Mouse (Mus musculus) stomach, embryonic 14.5 days (tissue): ENCODE data around the gene Bsg. TPM values are rescaled to one million over a fixed set of nuclear protein-coding genes. Genes with fewer than 3 reads are reported as not detected.

Source experiments
- ATAC-seq: fragments of 200-750 bp; cut with Nextera tagmentation; 2 replicates; pipeline ENCODE4 v1.8.0; 2017; ENCODE audit warnings: low read depth, moderate TSS enrichment; ENCODE audit not compliant: insufficient number of reproducible peaks, insufficient read depth, low FRiP score
- H3K27ac ChIP-seq: fragments of 300-500 bp; sonication (generic); 2 replicates; pipeline ENCODE4 v1.5.1; 2014; ENCODE audit warnings: mild to moderate bottlenecking, low read length, moderate library complexity, mixed read lengths
- H3K27me3 ChIP-seq: fragments of 300-500 bp; sonication (generic); 2 replicates; pipeline ENCODE4 v1.6.1; 2014; ENCODE audit warnings: low read length, control low read depth, mixed read lengths; ENCODE audit not compliant: control insufficient read depth, insufficient read depth
- H3K36me3 ChIP-seq: fragments of 300-500 bp; sonication (generic); 2 replicates; pipeline ENCODE4 v1.6.1; 2014; ENCODE audit warnings: mild to moderate bottlenecking, control low read depth, low read length, moderate library complexity, mixed read lengths; ENCODE audit not compliant: control insufficient read depth, insufficient read depth
- H3K4me1 ChIP-seq: fragments of 300-500 bp; sonication (generic); 2 replicates; pipeline ENCODE4 v1.6.1; 2014; ENCODE audit warnings: low read length, control low read depth, mixed read lengths; ENCODE audit not compliant: control insufficient read depth, insufficient read depth
- H3K4me2 ChIP-seq: fragments of 300-500 bp; sonication (generic); replicated peaks from 2 replicates; pipeline ENCODE4 v1.6.1; 2014; ENCODE audit warnings: low read depth, low read length, control low read depth
- H3K4me3 ChIP-seq: fragments of 300-500 bp; sonication (generic); 2 replicates; pipeline ENCODE4 v1.5.1; 2014; ENCODE audit warnings: low read depth, low read length, control low read depth
- H3K9ac ChIP-seq: fragments of 300-500 bp; sonication (generic); replicated peaks from 2 replicates; pipeline ENCODE4 v1.6.1; 2014; ENCODE audit warnings: low read depth, mild to moderate bottlenecking, control low read depth, low read length, moderate library complexity, mixed read lengths
- H3K9me3 ChIP-seq: fragments of 300-500 bp; sonication (generic); 2 replicates; pipeline ENCODE4 v1.6.1; 2016; ENCODE audit warnings: low read depth, low read length, control low read depth; ENCODE audit not compliant: control insufficient read depth
- WGBS: fragments of 180-500 bp; shearing (Covaris S2); extraction: QIAGEN DNeasy Blood & Tissue Kit; methylation state at CpG from one replicate; pipeline ENCODE4 v1.1.7; 2014; 5-methylcytosine and 5-hydroxymethylcytosine counted together
- polyA plus RNA-seq: library from polyadenylated mRNA; unstranded; fragments of >200 nt; fragmentation: Nextera tagmentation; extraction: Ambion mirVana; gene quantifications from 2 replicates; pipeline ENCODE4 v1.2.1, GENCODE M21; 2014

Bsg gene
- polyA plus RNA-seq, 1 experiment from 2014 or later = 871 TPM

DNA sequence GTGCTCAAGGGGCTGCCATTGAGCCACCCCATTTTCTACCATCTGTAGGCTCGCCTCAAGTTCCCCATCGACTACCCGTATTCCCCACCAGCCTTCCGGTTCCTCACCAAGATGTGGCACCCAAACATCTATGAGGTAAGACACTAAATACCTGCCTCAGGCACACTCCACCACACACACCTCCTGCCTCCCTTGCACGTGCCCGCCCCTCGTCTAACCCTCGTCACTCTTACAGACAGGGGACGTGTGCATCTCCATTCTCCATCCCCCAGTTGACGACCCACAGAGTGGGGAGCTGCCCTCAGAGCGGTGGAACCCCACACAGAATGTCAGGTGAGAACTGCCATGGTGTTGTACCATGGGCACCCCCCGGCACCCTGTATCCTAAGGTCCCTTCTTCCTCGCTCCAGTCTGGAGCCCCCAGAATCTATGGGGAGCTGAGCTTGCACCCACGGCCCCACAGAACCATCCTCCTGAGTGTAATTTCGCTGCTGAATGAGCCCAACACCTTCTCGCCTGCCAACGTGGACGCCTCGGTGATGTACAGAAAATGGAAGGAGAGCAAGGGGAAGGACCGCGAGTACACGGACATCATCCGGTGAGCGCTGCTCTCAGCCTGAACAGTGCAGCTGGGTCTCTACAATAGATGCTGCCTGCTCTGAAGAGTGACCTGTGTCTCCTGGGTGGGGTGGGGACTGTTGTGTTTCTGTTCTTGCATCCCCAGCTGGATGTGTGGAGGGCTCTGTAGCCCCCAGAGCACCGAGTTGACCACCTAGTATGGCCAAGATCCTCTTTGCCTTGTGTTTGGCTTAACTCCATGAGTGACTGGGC is 19.3 kb upstream of the Bsg start:
- H3K4me1 ChIP-seq = peaks cover 18% of the 10 kb centered on the region; the same call in 1 of the 2 replicates
- ATAC-seq = no peak
- no peaks in the 10 kb centered on the region for H3K9me3 ChIP-seq
- no peak overlapping the region for H3K9ac ChIP-seq
- H3K4me2 ChIP-seq = no peak overlapping the region
- H3K27ac ChIP-seq = no peak overlapping the region
- H3K27me3 ChIP-seq = no peaks in the 10 kb centered on the region
- no peak overlapping the region for H3K4me3 ChIP-seq
- peaks cover 52% of the 10 kb centered on the region for H3K36me3 ChIP-seq
- WGBS = 92% methylated on average over 25 of the region's 25 CpGs

DNA sequence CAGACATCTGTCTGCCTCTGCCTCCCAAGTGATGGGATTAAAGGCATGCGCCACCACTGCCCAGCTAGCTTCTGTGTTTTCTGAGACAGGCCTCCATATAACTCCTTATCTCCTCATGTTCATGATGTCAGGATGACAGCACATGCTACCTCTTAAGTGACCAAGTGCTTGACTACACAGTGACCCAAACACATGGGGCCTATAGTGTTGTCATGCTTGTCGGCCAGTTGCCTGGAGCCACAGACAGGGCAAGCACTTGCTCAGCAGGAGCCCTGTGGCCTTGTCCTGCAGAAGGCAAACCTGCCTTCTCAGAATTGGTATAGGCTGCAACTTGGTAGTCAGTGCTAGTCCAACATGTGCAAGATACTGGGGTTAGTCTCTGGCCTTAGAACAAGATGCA is 18.1 kb upstream of the Bsg start:
- no peak for ATAC-seq
- 85% methylated on average over 2 of the region's 2 CpGs for WGBS
- peaks cover 52% of the 10 kb centered on the region for H3K36me3 ChIP-seq

DNA sequence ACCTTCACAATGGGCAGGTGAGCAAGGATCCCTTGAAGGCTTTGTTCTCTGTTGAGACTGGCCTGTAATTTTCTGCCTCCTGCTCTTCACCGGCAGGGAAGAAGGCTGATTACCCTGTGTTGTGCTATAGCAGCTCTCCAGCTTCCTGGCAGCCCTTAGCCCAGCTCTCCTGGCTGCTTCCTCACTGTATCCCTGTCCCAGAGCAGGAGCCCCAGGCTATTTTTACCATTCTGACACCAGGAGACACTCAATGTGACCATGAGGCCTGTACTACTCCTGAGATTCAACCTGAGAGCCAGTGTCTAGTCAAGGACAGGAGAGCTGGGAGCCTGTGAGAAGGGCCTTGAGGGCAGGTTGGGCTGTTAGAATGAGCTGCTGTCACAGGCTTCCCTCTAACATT is 17.6 kb upstream of the Bsg start:
- 93% methylated on average over 1 of the region's 1 CpGs for WGBS
- Histone ChIP-seq H3K27me3 (no peaks in the 10 kb centered on the region), H3K9me3 (no peaks in the 10 kb centered on the region), H3K4me1 (peaks cover 13% of the 10 kb centered on the region; the same call in 1 of the 2 replicates), H3K27ac (no peak overlapping the region), H3K4me3 (no peak overlapping the region), H3K9ac (no peak overlapping the region), H3K4me2 (no peak overlapping the region), H3K36me3 (peaks cover 52% of the 10 kb centered on the region)
- no peak for ATAC-seq

More for the DNA sequence above, 18.1 kb upstream of the Bsg start:
- Histone ChIP-seq H3K27ac (no peak overlapping the region), H3K4me1 (peaks cover 13% of the 10 kb centered on the region; the same call in 1 of the 2 replicates), H3K4me2 (no peak overlapping the region), H3K9me3 (no peaks in the 10 kb centered on the region), H3K27me3 (no peaks in the 10 kb centered on the region), H3K4me3 (no peak overlapping the region), H3K9ac (no peak overlapping the region)

DNA sequence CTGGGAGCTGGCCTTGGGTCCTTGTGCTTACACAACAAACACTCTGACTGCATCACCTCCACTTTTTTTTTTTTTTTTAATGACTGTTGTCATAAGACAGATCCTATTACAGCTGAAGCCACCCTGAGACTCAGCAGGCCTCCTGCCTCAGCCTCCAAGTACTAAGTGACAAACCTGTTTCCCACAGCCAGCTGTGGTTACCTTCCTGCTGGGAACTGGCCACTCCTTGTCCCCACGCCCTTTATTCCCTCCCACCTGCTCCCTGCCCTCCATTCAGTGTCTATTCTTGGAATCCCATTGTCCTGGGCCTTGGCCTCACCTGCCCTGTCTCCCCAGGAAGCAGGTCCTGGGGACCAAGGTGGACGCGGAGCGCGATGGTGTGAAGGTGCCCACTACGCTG is 16.8 kb upstream of the Bsg start:
- peaks cover 52% of the 10 kb centered on the region for H3K36me3 ChIP-seq
- no peaks in the 10 kb centered on the region for H3K27me3 ChIP-seq
- H3K9me3 ChIP-seq = peaks cover 2% of the 10 kb centered on the region; the same call in 1 of the 2 replicates
- ATAC-seq = no peak
- H3K9ac ChIP-seq = no peak overlapping the region
- peaks cover 13% of the 10 kb centered on the region; the same call in 1 of the 2 replicates for H3K4me1 ChIP-seq
- WGBS = 94% methylated on average over 6 of the region's 6 CpGs
- no peak overlapping the region for H3K4me3 ChIP-seq
- H3K27ac ChIP-seq = no peak overlapping the region
- no peak overlapping the region for H3K4me2 ChIP-seq

DNA sequence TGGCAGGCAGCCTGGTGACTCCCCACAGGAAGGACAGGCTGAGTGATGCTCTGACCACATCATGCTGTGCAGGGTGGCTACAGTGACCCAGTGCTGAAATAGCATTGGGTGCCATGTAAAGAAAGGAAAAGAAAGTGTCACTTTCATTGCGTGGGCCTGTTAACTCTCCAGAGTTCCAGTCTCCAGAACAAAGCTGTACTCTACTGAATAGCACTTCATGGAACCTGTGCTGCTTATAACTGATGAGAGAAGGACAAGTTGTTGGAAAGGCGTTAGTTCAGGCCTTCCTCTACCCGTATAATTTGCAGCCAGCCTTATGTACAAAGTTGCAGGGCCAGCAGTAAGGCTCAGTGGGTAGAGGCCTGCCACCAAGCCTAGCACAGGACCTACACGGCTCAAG is 15.6 kb upstream of the Bsg start, which contains the start of gene Gzmm:
Gzmm (plus strand) TSS at position 301 of the 400 bp plus-strand sequence.
- peaks cover 4% of the 10 kb centered on the region; the same call in 1 of the 2 replicates for H3K4me1 ChIP-seq
- ATAC-seq = no peak
- H3K27me3 ChIP-seq = no peaks in the 10 kb centered on the region
- no peak within 1 kb of the TSS for H3K27ac ChIP-seq
- WGBS = 81% methylated on average over 4 of the region's 4 CpGs
- H3K9ac ChIP-seq = no peak within 1 kb of the TSS
- no peak within 1 kb of the TSS for H3K4me3 ChIP-seq
- peaks cover 52% of the 10 kb centered on the region for H3K36me3 ChIP-seq
- peaks cover 2% of the 10 kb centered on the region; the same call in 1 of the 2 replicates for H3K9me3 ChIP-seq
- H3K4me2 ChIP-seq = no peak within 1 kb of the TSS

DNA sequence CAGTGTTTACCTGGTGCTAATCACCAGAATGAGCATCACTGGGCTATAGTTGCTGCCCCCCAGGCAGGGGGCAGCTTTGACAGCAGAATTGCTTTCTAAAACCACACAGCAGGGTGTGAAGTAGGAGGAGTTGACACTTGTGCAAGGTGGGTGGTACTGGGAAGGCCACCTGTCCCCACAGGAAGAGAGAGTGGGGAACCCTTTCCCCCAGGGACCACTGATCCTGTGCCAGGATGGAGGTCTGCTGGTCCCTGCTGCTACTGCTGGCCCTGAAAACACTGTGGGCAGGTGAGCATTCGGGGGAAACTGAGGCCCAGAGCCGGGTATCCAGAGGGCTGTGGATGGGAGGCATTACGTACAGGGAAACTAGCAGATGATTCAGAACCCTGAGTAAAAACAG is 15.1 kb upstream of the Bsg start:
- Histone ChIP-seq H3K4me2 (no peak overlapping the region), H3K4me1 (no peaks in the 10 kb centered on the region), H3K27me3 (no peaks in the 10 kb centered on the region), H3K9ac (no peak overlapping the region), H3K4me3 (no peak overlapping the region), H3K9me3 (peaks cover 2% of the 10 kb centered on the region; the same call in 1 of the 2 replicates), H3K27ac (no peak overlapping the region), H3K36me3 (peaks cover 49% of the 10 kb centered on the region)
- no peak for ATAC-seq
- 88% methylated on average over 3 of the region's 3 CpGs for WGBS

DNA sequence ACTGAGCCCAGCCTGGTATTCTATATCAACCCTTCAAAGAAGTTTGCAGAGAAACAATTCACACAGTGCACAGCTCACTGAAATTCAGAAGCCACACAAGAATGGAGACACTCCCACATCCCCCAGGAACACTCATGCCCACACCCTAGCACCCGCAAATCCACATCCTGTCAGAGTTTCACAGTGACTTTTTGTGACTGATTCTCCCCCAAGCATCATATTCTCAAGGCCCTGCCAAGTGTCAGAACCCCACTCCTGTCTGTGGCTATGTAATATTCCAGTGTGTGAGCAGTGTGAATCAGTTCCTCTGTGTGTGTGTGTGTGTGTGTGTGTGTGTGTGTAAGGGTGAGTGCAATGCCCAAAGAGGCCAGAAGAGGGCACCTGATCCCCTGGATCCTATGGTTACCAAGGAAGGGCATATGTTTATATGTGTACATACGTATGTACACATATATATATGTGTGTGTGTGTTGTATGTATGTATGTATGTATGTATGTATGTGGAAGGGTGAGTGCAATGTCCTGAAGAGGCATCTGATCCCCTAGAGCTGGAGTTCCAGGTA is 12.2 kb upstream of the Bsg start:
- H3K9me3 ChIP-seq = peaks cover 2% of the 10 kb centered on the region; the same call in 1 of the 2 replicates
- no peak overlapping the region for H3K4me2 ChIP-seq
- H3K36me3 ChIP-seq = peaks cover 22% of the 10 kb centered on the region
- no peak overlapping the region for H3K27ac ChIP-seq
- ATAC-seq = no peak
- H3K4me3 ChIP-seq = no peak overlapping the region
- no peak overlapping the region for H3K9ac ChIP-seq
- WGBS = 96% methylated on average over 2 of the region's 2 CpGs
- no peaks in the 10 kb centered on the region for H3K27me3 ChIP-seq
- H3K4me1 ChIP-seq = peaks cover 15% of the 10 kb centered on the region; the same call in 1 of the 2 replicates

DNA sequence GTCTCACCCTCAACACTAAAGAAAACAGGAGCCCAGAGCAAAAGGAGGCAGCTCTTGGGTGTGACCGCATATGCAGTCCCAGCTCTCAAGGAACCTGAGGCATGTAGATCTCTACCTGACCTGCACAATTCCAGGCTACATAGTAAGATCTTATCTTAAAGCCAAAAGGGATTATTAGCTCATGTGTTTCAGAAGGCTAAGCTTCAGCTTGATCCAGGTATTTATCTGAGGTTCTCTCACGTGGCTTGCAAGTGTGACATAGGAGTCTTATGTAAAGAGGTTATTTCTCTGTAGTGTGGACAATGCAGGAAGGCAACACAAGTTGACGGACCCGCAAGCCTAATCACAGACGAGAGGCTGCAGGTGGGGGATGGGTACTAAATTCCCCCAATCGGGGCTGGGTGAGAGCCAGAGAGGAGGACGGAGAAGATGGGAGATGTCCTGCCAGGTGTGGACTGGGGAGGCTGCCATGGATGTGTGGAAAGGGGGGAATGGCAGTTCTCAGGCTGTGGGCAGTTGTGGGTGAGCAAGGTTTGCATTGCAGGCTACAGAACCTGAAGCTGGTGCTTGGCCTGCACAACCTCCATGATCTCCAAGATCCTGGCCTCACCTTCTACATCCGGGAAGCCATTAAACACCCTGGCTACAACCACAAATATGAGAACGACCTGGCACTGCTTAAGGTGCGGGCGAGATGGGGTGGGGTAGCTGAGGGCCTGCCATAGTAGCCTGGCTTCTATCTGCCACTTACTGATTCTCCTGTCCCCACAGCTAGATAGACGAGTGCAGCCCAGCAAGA is 10.5 kb upstream of the Bsg start:
- Histone ChIP-seq H3K4me1 (peaks cover 15% of the 10 kb centered on the region; the same call in 1 of the 2 replicates), H3K9me3 (peaks cover 2% of the 10 kb centered on the region; the same call in 1 of the 2 replicates), H3K36me3 (peaks cover 6% of the 10 kb centered on the region), H3K27ac (no peak overlapping the region), H3K4me3 (no peak overlapping the region), H3K4me2 (no peak overlapping the region), H3K27me3 (no peaks in the 10 kb centered on the region), H3K9ac (no peak overlapping the region)
- ATAC-seq = no peak
- 64% methylated on average over 12 of the region's 12 CpGs for WGBS
